Mouse (Mus musculus) c-Kit-negative CD71-positive TER-119-positive erythroid progenitor cells, embryonic 14.5 days (primary cell): ENCODE data around the gene Prlr.

Experiments
- DNase-seq: peaks from one replicate; pipeline ENCODE4 v3.0.0-alpha.2; 2013; ENCODE audit warnings: low read depth, low spot score

Gene Prlr

DNA sequence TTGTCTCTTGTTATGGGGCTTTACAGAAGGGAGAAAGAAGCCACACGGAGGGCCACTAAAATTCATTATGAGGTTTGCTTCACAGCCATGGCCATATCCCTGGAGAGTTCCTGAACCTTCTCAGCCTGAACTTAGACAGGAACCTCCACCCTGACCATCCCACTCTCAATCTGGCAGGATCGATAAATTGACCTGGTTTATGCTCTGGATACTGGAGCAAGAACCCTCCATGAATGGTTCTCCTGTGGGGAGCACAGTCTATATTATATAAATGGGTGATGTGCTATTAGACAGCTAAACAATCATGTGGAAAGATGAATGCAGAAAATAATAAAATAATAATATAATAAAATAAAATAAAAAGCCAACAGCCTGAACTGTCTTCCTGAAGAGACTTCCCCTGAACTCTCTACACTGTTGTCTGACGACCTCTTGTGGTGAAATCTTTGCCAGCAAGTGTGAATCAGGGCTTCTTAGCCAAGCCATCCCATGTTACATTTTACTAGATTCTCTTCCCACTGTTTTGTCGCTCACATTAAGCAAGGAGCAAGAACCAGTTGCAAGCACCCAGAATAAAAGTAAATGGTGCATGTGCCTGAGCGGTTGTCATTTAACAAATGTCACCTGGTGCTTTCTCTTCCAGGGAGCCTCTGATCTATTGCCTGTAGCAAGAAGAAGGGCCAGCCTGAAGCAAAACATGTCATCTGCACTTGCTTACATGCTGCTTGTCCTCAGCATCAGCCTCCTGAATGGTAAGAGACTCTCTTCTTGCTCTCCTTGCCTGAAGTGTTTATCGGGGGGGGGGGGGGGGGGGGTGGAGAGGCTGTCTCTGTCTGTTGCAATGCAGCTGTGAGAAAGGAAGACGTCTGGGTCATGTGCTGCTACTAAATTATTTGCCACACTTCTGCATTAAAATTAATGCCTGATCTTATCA lies 136.8 kb downstream of the Prlr start:
- no peak for DNase-seq

DNA sequence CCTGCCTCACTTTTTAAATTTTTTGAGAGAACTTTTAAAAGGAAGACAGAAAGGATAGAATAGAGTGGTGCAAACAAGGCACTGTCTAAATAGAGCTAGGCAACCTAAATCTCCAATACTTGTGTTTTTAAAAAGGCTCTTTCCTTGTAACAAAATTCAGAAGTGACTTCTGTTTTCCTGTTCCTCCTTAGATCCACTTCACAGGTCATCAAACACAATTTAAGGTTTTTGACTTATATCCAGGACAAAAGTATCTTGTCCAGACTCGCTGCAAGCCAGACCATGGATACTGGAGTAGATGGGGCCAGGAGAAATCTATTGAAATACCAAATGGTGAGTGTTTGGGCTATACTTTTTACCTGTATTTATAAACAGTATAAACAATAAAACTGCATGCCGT lies 148.0 kb downstream of the Prlr start, which contains the start of gene Gm21973:
TSS of gene Gm21973 (plus strand) at position 301 of the 400 bp plus-strand sequence.
- DNase-seq: no peak

DNA sequence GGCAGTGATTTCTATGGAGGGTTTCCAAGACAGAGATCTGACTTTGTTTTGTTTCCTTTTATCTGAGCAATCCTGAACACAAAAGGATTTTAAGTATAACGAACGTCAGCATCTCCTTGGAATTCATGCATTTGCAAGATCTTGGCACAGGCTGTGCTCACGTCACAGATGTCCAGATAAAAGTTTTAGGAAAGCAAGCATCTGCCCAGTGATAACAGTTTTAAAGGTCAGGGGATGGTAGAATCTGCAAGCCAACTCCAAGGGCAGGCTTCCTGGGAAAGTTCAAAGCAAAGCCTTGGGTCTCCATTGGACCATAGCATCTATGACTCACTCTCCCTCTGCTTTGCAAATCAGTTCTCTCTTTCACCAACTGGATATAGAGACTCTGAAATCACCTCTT lies 153.6 kb downstream of the Prlr start:
- DNase-seq: no peak

DNA sequence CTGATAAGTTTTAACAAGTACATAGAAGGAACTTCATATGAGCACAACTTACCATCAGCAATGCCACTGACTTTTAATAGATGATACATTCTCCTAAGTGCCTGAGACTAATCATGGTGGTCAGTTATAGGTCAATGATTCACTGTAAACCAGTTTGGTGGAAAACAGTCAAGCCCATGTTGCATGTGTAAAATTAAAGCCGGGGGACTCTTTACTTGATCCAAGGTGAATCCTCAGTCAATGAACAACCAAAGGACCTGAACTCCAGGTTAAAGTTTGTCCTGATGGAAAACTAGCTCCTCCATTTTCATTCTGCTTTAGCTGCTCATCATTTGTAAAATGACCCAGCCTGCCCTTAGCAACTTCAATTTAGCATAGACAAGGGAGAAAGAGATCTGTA lies 155.5 kb downstream of the Prlr start:
- DNase-seq: no peak

DNA sequence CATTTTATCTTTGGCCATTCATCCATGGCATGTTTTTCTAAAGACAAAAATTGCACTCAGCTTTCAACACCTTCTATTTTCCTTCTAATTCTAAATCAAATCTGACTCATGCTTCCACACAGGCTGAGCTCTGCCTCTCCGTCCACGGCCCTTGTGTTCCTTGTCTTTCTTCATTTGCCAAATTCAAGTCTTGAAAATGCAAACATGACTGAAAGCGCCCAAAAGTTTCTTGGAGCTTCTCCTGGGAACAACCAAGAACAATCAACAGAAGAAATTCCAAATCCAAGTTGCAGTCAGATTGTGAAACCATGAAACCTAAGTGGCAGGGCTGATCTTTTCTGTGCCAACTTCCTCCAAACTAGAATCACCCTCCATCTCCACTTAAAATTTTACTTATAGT lies 161.6 kb downstream of the Prlr start:
- DNase-seq: no peak

DNA sequence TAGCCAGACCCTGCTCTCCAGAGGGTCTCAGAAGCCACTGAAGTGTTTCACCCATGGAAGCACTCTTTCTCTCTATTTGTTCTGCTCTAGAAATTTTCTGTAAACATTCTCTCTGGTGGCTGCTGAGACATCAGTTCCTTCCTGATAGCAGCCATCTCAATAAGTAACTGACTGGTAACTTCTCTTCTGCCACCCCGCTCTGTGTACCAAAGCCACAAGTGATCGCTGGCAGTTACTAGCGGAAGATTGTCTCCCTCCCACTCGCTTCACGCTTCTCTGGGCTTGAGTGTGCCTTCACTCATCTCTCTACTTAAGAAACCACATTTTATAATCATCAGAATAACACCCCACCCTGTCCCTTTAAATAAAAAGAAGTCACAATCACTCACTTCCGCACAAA lies 170.0 kb downstream of the Prlr start:
- no peak for DNase-seq

DNA sequence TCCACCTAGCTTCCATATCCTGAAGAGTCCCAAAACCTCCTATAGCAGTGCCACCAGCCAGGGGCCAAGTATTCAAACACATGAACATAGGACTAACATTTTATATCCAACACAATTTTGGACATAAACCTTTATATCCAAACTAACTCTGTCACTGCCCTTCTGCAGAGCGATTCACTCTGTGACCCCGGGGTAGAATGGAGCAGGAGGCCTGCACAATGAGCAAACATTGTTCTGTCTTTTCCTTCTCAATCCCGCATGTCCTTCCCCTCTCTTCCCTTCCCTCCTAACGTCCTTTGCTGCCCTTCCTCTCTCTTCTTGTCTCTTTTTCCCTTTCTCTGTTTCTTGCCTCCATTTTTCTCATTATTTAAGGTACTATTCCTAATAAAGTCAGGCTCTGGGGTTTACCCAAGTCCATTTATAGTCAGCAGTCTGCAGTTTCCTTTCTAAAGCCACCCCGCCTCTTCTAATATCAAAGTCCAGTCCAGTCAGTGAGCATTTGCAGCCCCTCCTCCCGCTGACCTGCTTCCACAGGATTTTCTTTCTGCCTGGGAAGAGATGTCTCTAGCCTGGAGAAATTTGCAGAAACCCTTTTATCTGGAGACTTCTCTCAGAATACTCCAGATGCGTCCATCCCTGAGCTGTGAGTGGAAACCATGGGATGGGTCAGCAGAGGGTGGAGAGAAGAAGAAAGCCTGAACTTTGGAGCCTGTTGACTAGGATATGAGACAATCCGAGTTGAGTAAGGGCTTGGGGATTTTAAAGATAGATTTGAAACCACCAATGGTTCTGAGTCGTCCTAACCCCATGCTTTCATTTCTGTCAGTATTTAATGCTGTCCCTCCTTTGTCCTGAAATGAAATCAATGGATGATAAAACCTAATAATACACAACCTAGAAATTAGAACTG lies 181.3 kb downstream of the Prlr start, which contains the start of gene Agxt2:
TSS of gene Agxt2 (plus strand) at position 494 of the 910 bp plus-strand sequence.
- no peak for DNase-seq

DNA sequence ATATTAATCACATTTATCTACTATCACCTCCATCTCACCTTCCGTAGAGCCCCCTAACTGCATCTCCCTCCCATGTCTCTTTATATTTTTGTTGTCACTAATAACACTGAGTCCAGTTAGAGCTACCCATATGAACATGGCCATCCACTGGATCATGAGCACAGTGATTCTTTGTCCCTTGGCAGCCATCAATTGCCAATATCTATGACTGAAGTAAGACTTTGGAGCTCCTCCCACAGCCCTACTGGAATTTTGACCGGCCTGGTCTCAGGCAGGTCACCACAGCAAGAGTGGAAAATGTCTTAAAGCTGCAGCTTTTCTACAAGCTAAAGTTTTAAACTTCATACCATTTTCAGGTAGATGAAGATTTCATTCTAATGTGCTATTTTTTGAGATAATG lies 189.3 kb downstream of the Prlr start:
- no peak for DNase-seq

DNA sequence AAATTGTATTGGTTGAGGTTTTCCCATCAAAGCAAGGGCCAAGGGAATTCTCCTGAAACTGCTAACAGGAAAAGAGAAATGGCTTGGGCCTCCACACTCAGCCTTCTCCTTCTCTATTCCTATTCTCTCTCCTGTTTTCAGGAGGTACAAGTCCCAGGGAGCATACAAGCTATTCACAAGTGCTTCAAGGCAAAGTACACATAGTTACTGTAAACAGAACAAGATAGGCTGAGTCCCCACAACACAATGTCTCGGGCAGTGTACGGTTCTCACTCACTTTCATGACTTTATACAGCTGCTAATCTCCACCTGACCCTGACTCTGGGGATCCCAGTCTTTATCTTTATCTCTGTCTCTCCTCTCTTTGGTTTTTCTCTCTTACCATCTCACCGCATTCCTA lies 198.4 kb downstream of the Prlr start:
- DNase-seq: no peak

DNA sequence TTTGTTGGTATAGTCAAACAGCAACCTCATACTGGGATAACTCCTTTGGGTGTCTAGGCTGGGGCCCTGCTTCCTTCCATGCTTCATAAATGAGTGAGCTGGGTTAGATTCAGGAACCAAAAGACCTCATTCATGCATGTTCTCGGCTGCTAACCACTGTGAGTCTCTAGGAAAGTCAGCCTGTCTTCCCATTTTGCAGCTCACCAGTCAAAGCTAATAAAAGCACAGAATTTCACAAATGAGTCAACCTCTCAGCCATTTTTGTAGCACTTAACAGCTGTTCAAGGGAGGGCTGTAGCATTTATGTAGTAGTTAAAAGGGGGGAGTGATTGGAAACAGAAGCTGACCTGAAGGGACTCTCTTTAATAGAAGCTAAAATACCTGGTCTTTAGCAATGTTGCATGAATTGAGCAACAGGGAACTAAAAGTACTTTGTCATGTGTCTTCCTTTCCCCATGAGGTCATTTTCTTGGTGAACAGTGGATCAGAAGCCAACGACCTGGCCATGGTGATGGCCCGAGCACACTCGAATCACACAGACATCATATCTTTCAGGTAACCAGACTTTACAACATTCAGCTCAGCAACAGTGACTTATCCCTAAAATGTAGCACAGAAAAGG lies 201.4 kb downstream of the Prlr start:
- no peak for DNase-seq

DNA sequence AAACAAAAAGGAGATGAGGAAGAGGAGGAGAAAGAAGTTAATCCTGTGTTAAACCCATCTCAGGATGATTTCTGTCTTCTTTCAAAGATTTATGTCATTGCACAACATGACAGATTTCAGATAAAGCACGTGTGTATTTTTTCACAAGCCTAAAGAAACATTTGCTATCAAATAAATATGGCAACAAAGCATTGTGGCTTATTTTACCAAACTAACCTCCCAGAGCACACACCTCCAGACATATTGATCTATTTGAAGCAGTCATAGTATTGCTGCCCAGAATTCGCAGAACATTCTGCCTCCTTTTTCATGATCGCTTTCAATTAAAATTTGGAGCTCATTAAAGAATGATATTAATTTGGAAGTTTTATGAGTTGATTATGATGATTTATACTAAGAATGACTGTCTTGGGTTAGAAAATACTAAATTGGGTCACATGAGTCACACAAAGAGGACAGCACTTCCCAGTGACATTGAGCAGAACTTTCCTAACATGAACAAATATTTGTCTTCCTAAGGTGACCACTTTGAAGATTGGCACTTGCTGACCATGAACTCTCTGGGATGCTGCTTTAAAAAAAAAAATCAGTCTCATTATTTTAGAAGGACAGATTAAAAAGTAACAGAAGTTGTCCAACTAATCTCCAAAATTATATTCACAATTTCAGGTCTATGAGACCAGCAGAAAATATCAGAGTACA lies 202.9 kb downstream of the Prlr start:
- DNase-seq: no peak

DNA sequence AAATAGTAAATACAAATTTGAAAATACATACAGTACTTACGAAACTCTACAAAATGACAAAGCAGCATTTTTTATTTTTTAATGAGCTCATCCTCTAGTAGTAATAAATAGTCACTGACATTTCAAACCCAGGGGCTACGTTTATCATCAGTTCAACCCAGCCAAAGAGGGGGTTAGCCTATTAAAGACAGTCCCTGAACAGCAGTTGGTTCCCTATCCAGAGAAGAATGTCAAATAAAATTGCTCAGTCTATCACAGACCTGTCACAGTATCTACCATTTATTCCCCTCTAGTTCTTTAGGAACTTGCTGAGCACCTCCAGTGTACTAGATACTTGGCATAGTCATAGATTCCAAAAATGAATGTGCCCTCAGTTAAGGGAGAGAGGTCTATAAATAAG lies 210.2 kb downstream of the Prlr start:
- DNase-seq: no peak
